In the genomic region with DNA sequence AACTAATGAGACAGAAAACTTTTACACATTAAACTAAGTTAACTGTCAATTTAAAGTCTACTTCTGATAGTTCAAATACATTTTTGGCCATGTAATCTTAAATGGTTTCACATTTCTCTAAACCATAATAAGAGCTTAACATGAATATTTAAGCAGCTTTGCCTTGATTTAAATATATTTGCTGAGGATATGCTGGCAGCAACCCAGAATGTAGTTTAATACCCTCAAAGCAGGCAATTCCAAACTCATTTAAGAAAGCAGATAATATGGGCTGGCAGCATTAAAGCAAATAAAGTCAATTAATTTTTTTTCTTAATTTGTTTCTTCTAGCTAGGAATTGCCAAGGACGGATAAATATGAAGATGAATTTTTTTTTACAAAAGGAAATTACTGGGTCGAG, we compare ENCODE assay signal across 25 mouse cellular contexts. TPM values are rescaled to one million over a fixed set of nuclear protein-coding genes. Genes with fewer than 3 reads are reported as not detected.
"Had no signal": no experiment of that assay in that cellular context is flagged by ENCODE, and none has a peak within 500 bp of the region (broad histone marks: within the 10 kb centered on the region; RNA-seq: fewer than 3 reads in every experiment).

No protein-coding gene starts in this region.

- H3K36me3 ChIP-seq: heart, embryonic 13.5 days; heart, embryonic 15.5 days; hindbrain, embryonic 13.5 days; hindbrain, embryonic 15.5 days; limb, embryonic 10.5 days; limb, embryonic 12.5 days; liver, embryonic 13.5 days had no signal

- H3K4me3 ChIP-seq: heart, adult 2 months; heart, embryonic 13.5 days; heart, embryonic 15.5 days; hindbrain, embryonic 13.5 days; hindbrain, embryonic 15.5 days; layer of hippocampus, adult 2 months; left cerebral cortex, adult 2 months; limb, embryonic 10.5 days; limb, embryonic 12.5 days; liver, embryonic 13.5 days had no signal

- H3K4me1 ChIP-seq: heart, embryonic 13.5 days; heart, embryonic 15.5 days; hindbrain, embryonic 15.5 days; limb, embryonic 10.5 days; limb, embryonic 12.5 days; liver, embryonic 13.5 days had no signal

- DNase-seq: gastrocnemius, postnatal 14 days; gastrocnemius, postnatal 36 days; heart, adult 11 months; heart, adult 2 months; heart, postnatal 14 days; heart, postnatal 36 days; kidney, adult 11 months; kidney, adult 2 months; kidney, postnatal 10 days; kidney, postnatal 4 days; liver; liver, embryonic 13.5 days had no signal

- H3K9ac ChIP-seq: heart, embryonic 13.5 days; heart, embryonic 15.5 days; hindbrain, embryonic 13.5 days; hindbrain, embryonic 15.5 days; limb, embryonic 12.5 days; liver, embryonic 13.5 days had no signal

- H3K27ac ChIP-seq: heart, adult 2 months; heart, embryonic 13.5 days; heart, embryonic 15.5 days; hindbrain, embryonic 13.5 days; hindbrain, embryonic 15.5 days; hindbrain, postnatal 0 days; layer of hippocampus, adult 2 months; left cerebral cortex, adult 2 months; limb, embryonic 10.5 days; limb, embryonic 12.5 days; liver, embryonic 13.5 days had no signal

- H3K9me3 ChIP-seq: heart, embryonic 13.5 days; heart, embryonic 15.5 days; hindbrain, embryonic 13.5 days; hindbrain, embryonic 15.5 days; limb, embryonic 10.5 days; limb, embryonic 12.5 days; liver, embryonic 13.5 days had no signal

- ATAC-seq: hindbrain, postnatal 0 days; intestine, embryonic 16.5 days had no signal

- H3K27me3 ChIP-seq: heart, embryonic 13.5 days; heart, embryonic 15.5 days; hindbrain, embryonic 13.5 days; hindbrain, embryonic 15.5 days; limb, embryonic 12.5 days; liver, embryonic 13.5 days had no signal

- H3K4me2 ChIP-seq: heart, embryonic 11.5 days; heart, embryonic 13.5 days; heart, embryonic 15.5 days; hindbrain, embryonic 13.5 days; hindbrain, embryonic 15.5 days; limb, embryonic 12.5 days; liver, embryonic 11.5 days; liver, embryonic 13.5 days had no signal

RNA-seq across cellular contexts. Expression of a gene that starts 56.7 kb away (rescaled TPM):
- total RNA-seq: hematopoietic stem cell, adult 5-6 weeks had no signal
